Mouse (Mus musculus): ENCODE measurements around the gene Ugt2a2.
"Not testable (repeated sequence)": the region's sequence is repeated elsewhere in the genome, so short reads cannot be mapped to it uniquely, and the experiment has no call there.

GRCm38 (mm10) chr5:87486706-87487105, 4.6 kb upstream of the Ugt2a2 start, which contains the start of gene Gm43638:
- TF ChIP-seq ZC3H11A (IDR thresholded peaks at IDR 0.05; ENCODE audit: borderline replicate concordance, low read depth, low read length); HCFC1 (IDR thresholded peaks at IDR 0.05; ENCODE audit: borderline replicate concordance, insufficient read depth, low read length); ZNF384 (IDR thresholded peaks at IDR 0.05; ENCODE audit: low read depth, low read length); CHD2 (IDR thresholded peaks at IDR 0.05; ENCODE audit: low read depth, low read length): not testable (repeated sequence)

Data from ES-E14 (cell line).